Mouse (Mus musculus): Measurements from ENCODE around the gene Aamdc. TPM values are rescaled to one million over a fixed set of nuclear protein-coding genes. Genes with fewer than 3 reads are reported as not detected.

Gene Aamdc
- total and polyA plus RNA-seq, 3 experiments = 11.9 to 13.2 (median 12.2) TPM

DNA sequence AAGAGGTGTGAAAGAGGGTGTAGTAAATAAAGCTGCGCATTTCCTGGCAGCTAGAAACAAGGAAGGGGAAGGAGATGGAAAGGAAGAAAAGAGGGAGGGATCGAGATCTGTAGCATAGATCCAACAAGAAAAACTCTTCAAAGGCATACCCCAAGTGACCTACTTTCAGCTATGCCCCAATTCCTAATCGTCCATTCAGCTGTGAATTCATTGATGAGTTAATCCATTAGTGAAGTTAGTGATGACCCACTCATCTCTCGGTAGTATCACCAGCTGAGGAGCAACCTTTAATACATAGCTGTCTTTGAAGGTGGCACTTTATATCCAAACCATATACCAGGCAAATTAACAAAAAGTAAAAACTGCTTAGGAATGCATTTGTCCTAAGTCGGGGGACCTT, 9.2 kb upstream of the Aamdc start:
- H3K27me3 ChIP-seq (replicated peaks) = no peaks in the 10 kb centered on the region
- peaks cover 54% of the 10 kb centered on the region for H3K79me2 ChIP-seq (replicated peaks; ENCODE audit: control insufficient read depth, extremely low read depth, insufficient read depth, poor library complexity, severe bottlenecking)
- H3K4me1 ChIP-seq (ENCODE audit: control insufficient read depth in 1 of 2, insufficient read depth in 2 of 2) = peaks cover 4 to 22% of the 10 kb centered on the region in 2 experiments; a peak in 3 of 4 replicates
- no peak overlapping the region for H3K27ac ChIP-seq (ENCODE audit: insufficient read depth, low read depth)
- H3K36me3 ChIP-seq (replicated peaks in 1 of 2; ENCODE audit: control insufficient read depth in 1 of 2, insufficient read depth in 1 of 2, low read length in 1 of 2) = peaks cover 4 to 40% of the 10 kb centered on the region in 2 experiments
- H3K9ac ChIP-seq (ENCODE audit: insufficient read depth, low read depth) = no peak overlapping the region
- H3K9me3 ChIP-seq (replicated peaks; ENCODE audit: low read length) = no peaks in the 10 kb centered on the region
- no peak for TF ChIP-seq MAX (IDR thresholded peaks at IDR 0.05; ENCODE audit: low read length)
- no peak for TF ChIP-seq GABPA (IDR thresholded peaks at IDR 0.05; ENCODE audit: insufficient replicate concordance, low read depth, low read length)
- TF ChIP-seq USF1 (IDR thresholded peaks at IDR 0.05; ENCODE audit: low read depth, low read length) = no peak
- no peak for TF ChIP-seq IRF4 (IDR thresholded peaks at IDR 0.05; ENCODE audit: low read depth, low read length)
- TF ChIP-seq TBP (conservative IDR thresholded peaks at IDR 0.05; ENCODE audit: low read depth, low read length) = no peak
- no peak for TF ChIP-seq NRF1 (IDR thresholded peaks at IDR 0.05; ENCODE audit: low read depth, low read length)
- TF ChIP-seq PAX5 (IDR thresholded peaks at IDR 0.05; ENCODE audit: low read length) = no peak
- TF ChIP-seq POLR2A (IDR thresholded peaks at IDR 0.05; ENCODE audit: low read depth, low read length) = no peak
- TF ChIP-seq MAFK (IDR thresholded peaks at IDR 0.05; ENCODE audit: insufficient replicate concordance, low read length) = no peak
- TF ChIP-seq NELFE (IDR thresholded peaks at IDR 0.05; ENCODE audit: low read depth, low read length) = no peak
- TF ChIP-seq ELF1 (IDR thresholded peaks at IDR 0.05; ENCODE audit: low read depth, low read length) = no peak
- TF ChIP-seq EP300 (IDR thresholded peaks at IDR 0.05; ENCODE audit: low read length) = no peak
- TF ChIP-seq KAT2A (IDR thresholded peaks at IDR 0.05; ENCODE audit: insufficient replicate concordance, low read length) = no peak
- no peak for TF ChIP-seq HCFC1 (IDR thresholded peaks at IDR 0.05; ENCODE audit: low read depth, low read length)
- no peak for TF ChIP-seq ZKSCAN1 (IDR thresholded peaks at IDR 0.05; ENCODE audit: borderline replicate concordance, low read depth, low read length)
- no peak for TF ChIP-seq JUN (IDR thresholded peaks at IDR 0.05; ENCODE audit: insufficient read depth, low read depth, low read length)
- TF ChIP-seq E2F4 (IDR thresholded peaks at IDR 0.05; ENCODE audit: insufficient replicate concordance, low read depth, low read length) = no peak
- TF ChIP-seq ZNF384 (IDR thresholded peaks at IDR 0.05; ENCODE audit: low read depth, low read length) = no peak
- TF ChIP-seq MEF2A (IDR thresholded peaks at IDR 0.05; ENCODE audit: borderline replicate concordance, low read depth, low read length) = no peak
- no peak overlapping the region for H3K4me2 ChIP-seq (ENCODE audit: insufficient read depth, low read depth, poor library complexity, severe bottlenecking)
- no peak for DNase-seq (ENCODE audit: extremely low read depth)
- dilution Hi-C loops (cut with MboI; ENCODE audit: extremely low pct_ligation_motif_present, extremely low pct_unique_long_range_greater_than_20kb, low sequenced_read_pairs) (no loop called here), in situ Hi-C loops (cut with MboI; ENCODE audit: low pct_ligation_motif_present, low pct_unique_long_range_greater_than_20kb, low sequenced_read_pairs) (no loop called here)
- H3K4me3 ChIP-seq (replicated peaks in 1 of 3; ENCODE audit: low read depth in 2 of 3, low read length in 2 of 3, poor library complexity in 1 of 3) = no peak overlapping the region

GRCm38 (mm10) chr7:97580843-97581214, 1.5 kb upstream of the Aamdc start:
- in situ Hi-C loops (cut with MboI; ENCODE audit: low pct_ligation_motif_present, low pct_unique_long_range_greater_than_20kb, low sequenced_read_pairs) (no loop called here), dilution Hi-C loops (cut with MboI; ENCODE audit: extremely low pct_ligation_motif_present, extremely low pct_unique_long_range_greater_than_20kb, low sequenced_read_pairs) (no loop called here)
- peak overlapping the region; percentile 83; the same call in 1 of the 2 replicates for H3K27ac ChIP-seq (ENCODE audit: insufficient read depth, low read depth)
- DNase-seq (ENCODE audit: extremely low read depth) = peak; percentile 87
- H3K79me2 ChIP-seq (replicated peaks; ENCODE audit: control insufficient read depth, extremely low read depth, insufficient read depth, poor library complexity, severe bottlenecking) = peaks cover 38% of the 10 kb centered on the region
- no peaks in the 10 kb centered on the region for H3K27me3 ChIP-seq (replicated peaks)
- peaks cover 0 to 29% of the 10 kb centered on the region in 2 experiments; a peak in 3 of 4 replicates for H3K4me1 ChIP-seq (ENCODE audit: control insufficient read depth in 1 of 2, insufficient read depth in 2 of 2)
- H3K4me2 ChIP-seq (ENCODE audit: insufficient read depth, low read depth, poor library complexity, severe bottlenecking) = peak overlapping the region; percentile 82; the same call in 1 of the 2 replicates
- H3K4me3 ChIP-seq (replicated peaks in 1 of 3; ENCODE audit: low read depth in 2 of 3, low read length in 2 of 3, poor library complexity in 1 of 3) = peak overlapping the region; percentile 88 to 96 (median 89)
- no peaks in the 10 kb centered on the region for H3K36me3 ChIP-seq (replicated peaks in 1 of 2; ENCODE audit: control insufficient read depth in 1 of 2, insufficient read depth in 1 of 2, low read length in 1 of 2)
- H3K9me3 ChIP-seq (replicated peaks; ENCODE audit: low read length) = no peaks in the 10 kb centered on the region
- H3K9ac ChIP-seq (ENCODE audit: insufficient read depth, low read depth) = peak overlapping the region; percentile 93
- TF ChIP-seq NELFE (IDR thresholded peaks at IDR 0.05; ENCODE audit: low read depth, low read length) (peak; percentile 61), TCF12 (IDR thresholded peaks at IDR 0.05; ENCODE audit: low read depth, low read length) (peak; percentile 36; the same call in 1 of the 2 replicates), PAX5 (IDR thresholded peaks at IDR 0.05; ENCODE audit: low read length) (no peak), E2F4 (IDR thresholded peaks at IDR 0.05; ENCODE audit: insufficient replicate concordance, low read depth, low read length) (no peak), ZNF384 (IDR thresholded peaks at IDR 0.05; ENCODE audit: low read depth, low read length) (no peak), POLR2AphosphoS2 (IDR thresholded peaks at IDR 0.05; ENCODE audit: low read depth, low read length) (no peak), MXI1 (IDR thresholded peaks at IDR 0.05; ENCODE audit: low read depth, low read length) (peak; percentile 92), RCOR1 (conservative IDR thresholded peaks at IDR 0.05; ENCODE audit: low read depth, low read length) (no peak; the same call in 1 of the 2 replicates), GABPA (IDR thresholded peaks at IDR 0.05; ENCODE audit: insufficient replicate concordance, low read depth, low read length) (no peak), KAT2A (IDR thresholded peaks at IDR 0.05; ENCODE audit: insufficient replicate concordance, low read length) (no peak), MEF2A (IDR thresholded peaks at IDR 0.05; ENCODE audit: borderline replicate concordance, low read depth, low read length) (peak; percentile 69), ETS1 (conservative IDR thresholded peaks at IDR 0.05; ENCODE audit: low read depth, low read length) (no peak), CTCF (conservative IDR thresholded peaks at IDR 0.05 in 1 of 2, IDR thresholded peaks at IDR 0.05 in 1 of 2; ENCODE audit: low read depth in 2 of 2, low read length in 2 of 2) (no peak), MAFK (IDR thresholded peaks at IDR 0.05; ENCODE audit: insufficient replicate concordance, low read length) (no peak), POLR2A (IDR thresholded peaks at IDR 0.05; ENCODE audit: low read depth, low read length) (peak; percentile 66; the same call in 1 of the 2 replicates), ELF1 (IDR thresholded peaks at IDR 0.05; ENCODE audit: low read depth, low read length) (peak; percentile 71; the same call in 1 of the 2 replicates), UBTF (IDR thresholded peaks at IDR 0.05; ENCODE audit: low read depth, low read length) (no peak; the same call in 1 of the 2 replicates), JUN (IDR thresholded peaks at IDR 0.05; ENCODE audit: insufficient read depth, low read depth, low read length) (no peak), USF2 (conservative IDR thresholded peaks at IDR 0.05; ENCODE audit: low read depth, low read length) (no peak), RAD21 (IDR thresholded peaks at IDR 0.05; ENCODE audit: low read depth, low read length) (no peak), USF1 (IDR thresholded peaks at IDR 0.05; ENCODE audit: low read depth, low read length) (no peak), EP300 (IDR thresholded peaks at IDR 0.05; ENCODE audit: low read length) (no peak), ZMIZ1 (IDR thresholded peaks at IDR 0.05; ENCODE audit: low read depth, low read length) (no peak; the same call in 1 of the 2 replicates)

All from CH12.LX (cell line).